Mouse (Mus musculus): ENCODE data around the gene Pde4b. TPM values are rescaled to one million over a fixed set of nuclear protein-coding genes. Genes with fewer than 3 reads are reported as not detected.

The Pde4b gene
- polyA plus RNA-seq, 1 experiment from 2014 or later, result 25.7 TPM

DNA sequence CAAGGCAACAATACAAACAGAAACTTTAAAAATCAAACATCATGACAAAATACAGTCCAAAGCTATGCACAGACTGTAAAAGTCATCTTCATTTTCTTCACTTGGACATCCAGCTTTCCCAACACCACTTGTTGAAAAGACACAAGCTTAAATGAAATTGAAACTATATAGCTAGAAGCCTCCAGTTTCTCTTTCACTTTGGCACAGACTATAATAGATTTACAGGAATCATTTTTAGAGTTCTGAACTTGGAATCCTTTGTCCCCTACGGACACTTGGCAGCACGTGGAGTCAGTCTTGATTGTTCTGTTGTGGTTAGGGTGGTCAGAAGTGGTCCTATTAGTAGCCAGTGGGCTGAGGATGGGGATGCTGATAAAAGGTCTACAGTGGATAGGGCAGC, 191.6 kb downstream of the Pde4b start:
- Histone ChIP-seq H3K4me2 (no peak overlapping the region), H3K36me3 (ENCODE audit: insufficient read depth) (no peaks in the 10 kb centered on the region)
- 71% methylated on average over 2 of the region's 2 CpGs for WGBS

DNA sequence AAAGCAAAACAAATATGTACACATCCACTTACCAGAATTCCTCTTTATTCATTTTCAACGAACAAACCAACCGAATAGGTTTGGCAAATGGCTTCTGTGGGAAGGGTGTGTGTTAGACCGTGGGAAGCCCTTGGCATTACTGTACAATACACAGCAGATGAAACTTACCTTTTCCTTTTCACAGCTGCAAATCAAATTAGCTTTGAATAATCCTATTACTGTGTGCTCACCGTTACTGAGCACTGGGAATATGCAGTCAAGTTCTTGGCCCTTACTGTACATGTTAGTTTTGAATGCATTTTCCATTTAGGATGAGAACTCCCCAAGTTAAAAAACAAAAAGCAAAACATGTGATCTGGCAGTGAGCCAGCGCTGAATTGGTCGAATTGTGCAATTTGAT, 199.8 kb downstream of the Pde4b start:
- WGBS, result 64% methylated on average over 6 of the region's 6 CpGs
- Histone ChIP-seq H3K9me3 (ENCODE audit: low read depth, low read length) (no peaks in the 10 kb centered on the region), H3K4me2 (no peak overlapping the region), H3K4me3 (ENCODE audit: low read depth, low read length) (no peak overlapping the region), H3K27ac (ENCODE audit: low read depth) (no peak overlapping the region), H3K27me3 (ENCODE audit: insufficient read depth, low read length) (no peaks in the 10 kb centered on the region), H3K36me3 (ENCODE audit: insufficient read depth) (no peaks in the 10 kb centered on the region), H3K9ac (no peak overlapping the region), H3K4me1 (ENCODE audit: insufficient read depth) (no peaks in the 10 kb centered on the region; the same call in 1 of the 2 replicates)
- ATAC-seq (ENCODE audit: insufficient read depth) (peak; percentile 28; the same call in 1 of the 2 replicates), DNase-seq (peak; percentile 38)
- no peak for TF ChIP-seq CTCF (IDR thresholded peaks at IDR 0.05; ENCODE audit: low read depth)

More for the DNA sequence above, 191.6 kb downstream of the Pde4b start:
- Histone ChIP-seq H3K4me3 (ENCODE audit: low read depth, low read length) (no peak overlapping the region), H3K27ac (ENCODE audit: low read depth) (no peak overlapping the region), H3K9ac (no peak overlapping the region), H3K9me3 (ENCODE audit: low read depth, low read length) (no peaks in the 10 kb centered on the region), H3K4me1 (ENCODE audit: insufficient read depth) (no peaks in the 10 kb centered on the region), H3K27me3 (ENCODE audit: insufficient read depth, low read length) (no peaks in the 10 kb centered on the region)
- DNase-seq (no peak), ATAC-seq (ENCODE audit: insufficient read depth) (no peak)
- TF ChIP-seq CTCF (IDR thresholded peaks at IDR 0.05; ENCODE audit: low read depth), result no peak

DNA sequence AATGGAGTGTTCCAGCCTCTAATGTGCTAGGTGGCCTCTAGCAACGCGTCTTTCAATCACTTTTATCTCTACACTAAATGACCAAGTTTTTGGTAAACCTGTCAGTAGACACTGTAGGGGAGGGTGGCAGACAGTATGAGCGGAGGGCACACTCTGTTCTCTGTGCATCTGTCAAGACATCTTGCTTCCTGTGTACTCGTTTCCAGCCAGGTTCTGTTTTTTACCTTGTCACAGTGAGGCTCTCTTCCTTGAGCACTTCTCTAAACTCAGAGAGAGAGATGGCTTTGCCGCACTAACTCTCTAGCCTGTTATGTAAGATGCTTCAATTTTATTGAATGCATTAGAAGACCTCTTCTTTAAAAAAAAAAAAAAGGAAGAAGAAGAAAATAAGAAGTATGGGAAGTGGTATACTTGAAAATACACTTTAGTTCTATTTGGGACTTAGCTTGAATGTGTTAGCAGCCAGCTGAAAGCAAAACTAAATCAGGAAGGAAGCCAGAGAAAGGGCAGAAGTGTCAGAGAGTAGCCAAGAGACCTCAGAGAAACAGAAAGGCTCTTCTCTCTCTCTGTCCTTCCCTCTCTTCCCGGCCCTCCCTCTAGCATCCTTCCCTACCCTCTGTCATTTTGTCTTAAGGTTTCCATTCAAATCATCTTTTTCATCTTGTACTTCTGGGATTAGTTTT, 202.8 kb downstream of the Pde4b start:
- Histone ChIP-seq H3K36me3 (ENCODE audit: insufficient read depth) (no peaks in the 10 kb centered on the region), H3K4me1 (ENCODE audit: insufficient read depth) (no peaks in the 10 kb centered on the region; the same call in 1 of the 2 replicates), H3K4me3 (ENCODE audit: low read depth, low read length) (no peak overlapping the region), H3K27me3 (ENCODE audit: insufficient read depth, low read length) (no peaks in the 10 kb centered on the region), H3K9ac (no peak overlapping the region), H3K27ac (ENCODE audit: low read depth) (no peak overlapping the region), H3K4me2 (no peak overlapping the region), H3K9me3 (ENCODE audit: low read depth, low read length) (no peaks in the 10 kb centered on the region)
- no peak for TF ChIP-seq CTCF (IDR thresholded peaks at IDR 0.05; ENCODE audit: low read depth)
- ATAC-seq (ENCODE audit: insufficient read depth) (no peak), DNase-seq (no peak)
- 60% methylated on average over 6 of the region's 6 CpGs for WGBS

DNA sequence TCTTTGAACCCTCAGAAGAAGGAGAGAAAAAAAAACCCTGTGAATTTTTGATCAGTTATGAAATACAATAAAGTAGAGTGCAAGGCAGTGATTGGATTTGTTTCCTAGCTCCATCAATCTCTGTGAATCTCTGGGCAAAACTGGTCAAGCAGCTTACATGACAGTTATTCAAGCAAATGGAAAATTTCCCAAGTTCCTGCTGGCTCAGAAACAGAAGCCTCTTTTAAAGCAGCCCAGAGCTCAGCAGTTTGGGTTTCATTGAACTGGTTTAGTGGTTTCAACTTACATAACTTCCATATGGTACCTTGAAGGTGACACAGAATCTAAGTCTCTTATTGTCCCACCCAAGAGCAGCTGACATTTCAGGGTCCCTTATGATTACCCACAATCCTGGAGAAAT, 210.2 kb downstream of the Pde4b start:
- Histone ChIP-seq H3K4me3 (ENCODE audit: low read depth, low read length) (no peak overlapping the region), H3K27ac (ENCODE audit: low read depth) (no peak overlapping the region), H3K4me2 (no peak overlapping the region), H3K4me1 (ENCODE audit: insufficient read depth) (no peaks in the 10 kb centered on the region), H3K9ac (no peak overlapping the region), H3K9me3 (ENCODE audit: low read depth, low read length) (no peaks in the 10 kb centered on the region), H3K27me3 (ENCODE audit: insufficient read depth, low read length) (no peaks in the 10 kb centered on the region), H3K36me3 (ENCODE audit: insufficient read depth) (no peaks in the 10 kb centered on the region)
- TF ChIP-seq CTCF (IDR thresholded peaks at IDR 0.05; ENCODE audit: low read depth), result no peak
- ATAC-seq (ENCODE audit: insufficient read depth), result no peak
- no peak for DNase-seq

DNA sequence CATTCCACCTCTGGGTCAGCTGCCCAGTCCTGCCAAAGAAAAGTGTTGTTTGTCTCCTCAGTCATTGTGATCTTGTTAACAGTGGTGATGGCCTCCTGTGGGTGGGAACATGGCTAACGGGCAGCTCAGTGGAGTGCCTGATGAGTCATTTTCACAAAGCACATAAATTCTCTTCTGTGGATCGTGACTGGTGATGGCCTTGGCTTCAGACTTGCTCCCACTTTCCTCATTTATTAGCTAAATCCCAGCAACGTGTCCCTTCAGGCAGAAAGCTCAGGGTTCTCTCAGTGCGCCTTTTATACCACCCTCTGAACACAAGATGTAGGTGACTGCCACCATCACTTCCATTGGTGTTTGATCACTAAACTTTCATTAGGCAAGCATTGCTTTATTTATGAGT, 215.2 kb downstream of the Pde4b start:
- H3K27ac ChIP-seq (ENCODE audit: low read depth), result no peak overlapping the region
- H3K36me3 ChIP-seq (ENCODE audit: insufficient read depth), result no peaks in the 10 kb centered on the region
- WGBS, result 70% methylated on average over 4 of the region's 4 CpGs
- no peaks in the 10 kb centered on the region for H3K9me3 ChIP-seq (ENCODE audit: low read depth, low read length)
- no peaks in the 10 kb centered on the region for H3K27me3 ChIP-seq (ENCODE audit: insufficient read depth, low read length)
- H3K4me3 ChIP-seq (ENCODE audit: low read depth, low read length), result no peak overlapping the region
- ATAC-seq (ENCODE audit: insufficient read depth) (no peak), DNase-seq (no peak)
- H3K4me1 ChIP-seq (ENCODE audit: insufficient read depth), result no peaks in the 10 kb centered on the region
- no peak overlapping the region for H3K4me2 ChIP-seq
- no peak for TF ChIP-seq CTCF (IDR thresholded peaks at IDR 0.05; ENCODE audit: low read depth)
- H3K9ac ChIP-seq, result no peak overlapping the region

DNA sequence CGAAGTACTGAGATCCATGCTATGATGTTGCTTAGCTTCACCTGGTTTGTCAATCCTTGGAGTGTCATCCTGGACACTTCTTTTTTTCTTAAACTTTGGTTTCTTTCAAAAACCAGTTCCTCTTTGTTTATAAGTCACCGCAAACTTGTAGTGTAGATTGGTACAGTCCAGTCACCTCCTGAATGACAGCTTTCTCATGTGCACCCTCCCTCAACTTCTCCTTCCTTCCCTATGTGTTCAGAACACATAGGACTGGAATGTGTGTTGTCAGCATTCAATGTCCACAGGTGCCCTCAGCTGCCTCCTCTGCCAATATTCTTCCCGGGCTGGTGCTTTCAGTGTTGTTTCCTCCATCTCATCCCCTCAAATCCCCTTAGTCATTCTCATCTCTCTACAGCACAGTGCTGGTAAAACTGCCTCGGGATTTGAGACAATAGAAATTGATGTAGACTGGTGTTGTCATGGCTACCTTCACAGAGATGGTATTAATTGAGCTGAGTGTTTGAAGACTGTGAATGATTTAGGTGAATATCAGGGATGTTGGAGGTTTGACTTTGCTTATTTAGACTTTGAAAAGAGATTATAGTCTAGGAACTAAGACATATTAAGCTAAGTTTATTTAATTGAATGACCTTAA, 220.4 kb downstream of the Pde4b start:
- 70% methylated on average over 4 of the region's 4 CpGs for WGBS
- no peaks in the 10 kb centered on the region for H3K4me1 ChIP-seq (ENCODE audit: insufficient read depth)
- TF ChIP-seq CTCF (IDR thresholded peaks at IDR 0.05; ENCODE audit: low read depth), result no peak
- H3K4me3 ChIP-seq (ENCODE audit: low read depth, low read length), result no peak overlapping the region
- no peak overlapping the region for H3K9ac ChIP-seq
- no peak overlapping the region for H3K4me2 ChIP-seq
- H3K36me3 ChIP-seq (ENCODE audit: insufficient read depth), result no peaks in the 10 kb centered on the region
- no peaks in the 10 kb centered on the region for H3K9me3 ChIP-seq (ENCODE audit: low read depth, low read length)
- H3K27me3 ChIP-seq (ENCODE audit: insufficient read depth, low read length), result no peaks in the 10 kb centered on the region
- no peak overlapping the region for H3K27ac ChIP-seq (ENCODE audit: low read depth)
- no peak for ATAC-seq (ENCODE audit: insufficient read depth)
- DNase-seq, result no peak

DNA sequence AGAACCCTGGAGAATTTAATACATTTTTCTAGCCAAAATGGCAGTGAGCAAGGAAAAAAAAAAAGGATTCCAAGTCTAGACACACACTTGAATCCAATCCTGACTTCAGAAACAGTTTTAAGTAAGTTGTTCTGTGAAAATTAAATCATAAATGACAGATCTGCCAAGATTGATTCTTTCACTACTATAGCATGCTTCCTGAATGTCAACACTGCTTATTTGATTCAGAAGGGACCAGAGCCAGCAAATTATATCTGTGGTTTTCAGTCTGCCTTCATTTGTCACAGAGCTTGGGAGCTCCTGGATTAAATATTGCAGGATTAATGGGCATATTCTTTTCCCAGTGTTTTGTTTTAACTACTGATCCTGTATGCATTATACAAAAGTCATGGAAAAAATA, 223.3 kb downstream of the Pde4b start:
- Histone ChIP-seq H3K9ac (no peak overlapping the region), H3K36me3 (ENCODE audit: insufficient read depth) (no peaks in the 10 kb centered on the region), H3K9me3 (ENCODE audit: low read depth, low read length) (no peaks in the 10 kb centered on the region), H3K27me3 (ENCODE audit: insufficient read depth, low read length) (no peaks in the 10 kb centered on the region), H3K4me2 (no peak overlapping the region), H3K4me1 (ENCODE audit: insufficient read depth) (no peaks in the 10 kb centered on the region), H3K27ac (ENCODE audit: low read depth) (no peak overlapping the region), H3K4me3 (ENCODE audit: low read depth, low read length) (no peak overlapping the region)
- no peak for DNase-seq
- ATAC-seq (ENCODE audit: insufficient read depth), result no peak
- TF ChIP-seq CTCF (IDR thresholded peaks at IDR 0.05; ENCODE audit: low read depth), result no peak

Data from lung, embryonic 14.5 days (tissue).